Mouse (Mus musculus) neural tube, embryonic 10.5 days (tissue): Measurements from ENCODE around the gene Fmo5.

Experiments
- DNase-seq: peaks from one replicate; pipeline ENCODE4 v3.0.0-alpha.2; 2017; ENCODE audit warnings: low spot score; ENCODE audit errors: extremely low spot score

Fmo5 gene

DNA sequence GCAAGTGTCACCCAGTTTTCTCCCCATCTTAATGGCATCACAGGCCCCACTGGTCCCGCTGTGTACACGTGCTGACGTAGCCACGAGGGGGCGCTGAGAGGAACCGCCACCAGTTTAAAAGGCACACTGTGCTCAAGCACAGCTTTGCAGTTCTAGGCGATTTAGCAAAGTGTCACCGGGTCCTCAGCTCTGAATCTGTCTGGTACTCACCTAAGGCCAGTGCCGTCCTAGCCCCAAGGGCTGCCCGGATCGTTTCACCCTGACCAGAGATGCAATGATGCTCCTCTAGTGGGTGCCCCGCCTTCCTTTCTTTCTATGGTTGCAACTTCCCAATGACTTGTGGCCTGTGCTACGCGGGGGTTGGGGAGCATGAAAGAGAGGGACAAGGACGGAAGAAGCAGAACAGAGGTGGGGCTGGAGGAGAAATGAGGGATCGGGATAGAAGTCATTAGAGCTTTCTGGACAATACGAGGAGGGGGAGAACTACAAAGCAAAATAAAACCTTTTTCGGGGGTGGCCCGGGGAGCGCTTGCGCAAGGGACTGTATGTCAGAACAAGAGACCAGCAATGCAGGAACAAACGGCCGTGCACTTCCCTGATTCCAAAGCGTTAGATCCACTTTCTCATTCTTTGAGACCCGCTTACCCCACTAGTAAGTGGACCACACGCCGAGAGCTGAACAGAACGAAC is 52.2 kb downstream of the Fmo5 start:
- peak; percentile 79 for DNase-seq

DNA sequence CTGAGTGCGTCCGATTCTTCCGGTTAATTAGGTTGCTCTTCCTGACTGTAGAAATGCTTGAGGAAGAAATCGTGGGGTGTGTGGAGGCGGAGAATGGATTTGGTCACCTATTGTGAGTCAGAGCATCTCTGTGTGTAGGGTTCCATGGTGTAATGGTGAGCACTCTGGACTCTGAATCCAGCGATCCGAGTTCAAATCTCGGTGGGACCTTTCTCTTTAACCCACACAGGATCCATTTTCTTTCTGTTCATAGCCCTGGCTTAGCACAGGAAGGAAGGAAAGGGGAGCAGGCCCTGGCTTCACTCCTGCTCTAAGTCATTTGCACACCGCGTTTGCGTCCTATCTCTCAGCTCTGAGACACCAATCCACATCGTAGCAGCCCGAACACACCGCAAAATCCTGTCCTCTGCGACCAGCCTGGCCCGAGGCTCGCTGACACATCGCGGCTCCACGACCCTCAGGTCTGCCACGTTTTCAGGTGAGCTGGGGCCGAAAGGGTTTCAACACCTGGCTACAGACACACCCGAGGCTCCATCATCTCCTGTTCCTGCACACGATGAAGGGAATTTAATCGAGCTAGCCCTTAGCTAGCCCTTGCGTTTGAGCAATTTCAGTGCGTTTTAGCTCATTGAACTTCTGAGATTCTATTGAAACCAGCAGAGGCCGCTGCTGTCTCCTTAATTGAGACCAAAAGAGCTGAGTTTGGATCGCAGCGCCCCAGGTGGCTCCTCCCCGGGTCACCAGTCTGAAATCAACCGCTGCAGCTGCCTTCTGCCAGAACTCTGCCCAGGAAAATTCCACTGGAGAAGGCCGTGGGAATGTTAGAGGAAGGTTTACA is 52.9 kb downstream of the Fmo5 start:
- peak; percentile 77 for DNase-seq

DNA sequence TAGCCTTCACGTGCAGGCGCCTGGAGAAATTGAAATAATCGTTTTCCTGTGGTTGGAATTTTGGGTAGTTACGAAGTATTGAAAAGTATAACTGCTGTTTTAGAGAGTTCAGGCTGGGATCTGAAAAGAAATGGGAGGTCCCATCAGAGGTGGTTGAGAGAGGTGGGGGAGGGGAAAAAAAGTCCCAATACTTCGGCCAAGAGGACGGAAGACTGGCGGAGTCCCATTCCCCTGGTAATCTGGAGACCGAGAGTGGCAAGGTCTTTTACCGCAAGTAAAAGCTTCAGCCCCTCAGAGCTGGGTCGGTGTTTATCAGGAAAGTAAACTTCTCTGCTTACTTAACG is 53.5 kb downstream of the Fmo5 start:
- no peak for DNase-seq

DNA sequence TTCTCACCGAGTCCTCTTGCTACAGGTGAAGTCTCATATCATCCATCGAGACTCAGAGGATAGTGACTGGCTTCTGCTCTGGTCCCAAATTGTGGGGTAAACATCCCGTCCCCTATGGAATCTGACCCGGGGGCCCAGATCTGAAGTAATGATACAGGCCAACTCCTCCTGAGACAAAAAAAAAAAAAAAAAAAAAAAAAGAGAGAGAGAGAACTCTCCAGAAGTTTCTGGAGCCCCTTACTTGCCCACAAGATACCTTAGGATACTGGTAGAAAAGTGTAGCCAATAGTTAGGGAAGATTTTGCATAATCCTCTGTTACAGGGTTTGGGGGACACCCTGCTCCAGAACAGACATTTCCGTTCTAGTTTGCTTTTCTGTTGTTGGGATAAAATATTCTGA is 54.0 kb downstream of the Fmo5 start:
- DNase-seq = no peak

DNA sequence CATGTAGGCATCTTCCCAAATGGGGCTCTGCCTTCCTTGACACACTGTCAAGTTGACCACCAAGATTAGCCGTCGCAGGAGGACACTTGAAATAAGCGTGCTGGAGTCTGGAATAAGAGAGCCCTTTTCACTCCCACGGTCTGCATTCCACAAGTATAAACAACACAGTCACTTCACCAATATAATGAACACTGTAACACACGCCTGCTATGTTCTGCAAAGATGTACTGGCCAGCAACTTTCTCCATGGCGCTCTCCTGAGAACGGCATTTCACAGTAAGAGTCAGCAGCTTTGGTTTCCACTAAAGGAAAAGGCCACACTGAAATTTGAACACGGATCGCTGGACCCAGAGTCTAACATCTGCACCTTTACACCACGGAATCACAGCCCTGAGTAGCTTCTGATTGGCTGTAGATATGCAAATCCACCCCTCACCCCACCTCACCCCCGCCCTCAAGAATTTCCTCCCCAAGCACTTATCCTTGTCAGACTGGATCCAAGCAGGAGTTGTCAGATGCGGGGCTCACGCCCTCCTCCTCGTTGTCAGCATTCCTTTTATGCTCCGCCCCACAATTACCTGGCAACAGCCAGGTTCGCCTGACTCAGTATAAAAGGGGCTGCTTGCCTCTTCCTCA is 55.1 kb downstream of the Fmo5 start:
- peak; percentile 39 for DNase-seq

DNA sequence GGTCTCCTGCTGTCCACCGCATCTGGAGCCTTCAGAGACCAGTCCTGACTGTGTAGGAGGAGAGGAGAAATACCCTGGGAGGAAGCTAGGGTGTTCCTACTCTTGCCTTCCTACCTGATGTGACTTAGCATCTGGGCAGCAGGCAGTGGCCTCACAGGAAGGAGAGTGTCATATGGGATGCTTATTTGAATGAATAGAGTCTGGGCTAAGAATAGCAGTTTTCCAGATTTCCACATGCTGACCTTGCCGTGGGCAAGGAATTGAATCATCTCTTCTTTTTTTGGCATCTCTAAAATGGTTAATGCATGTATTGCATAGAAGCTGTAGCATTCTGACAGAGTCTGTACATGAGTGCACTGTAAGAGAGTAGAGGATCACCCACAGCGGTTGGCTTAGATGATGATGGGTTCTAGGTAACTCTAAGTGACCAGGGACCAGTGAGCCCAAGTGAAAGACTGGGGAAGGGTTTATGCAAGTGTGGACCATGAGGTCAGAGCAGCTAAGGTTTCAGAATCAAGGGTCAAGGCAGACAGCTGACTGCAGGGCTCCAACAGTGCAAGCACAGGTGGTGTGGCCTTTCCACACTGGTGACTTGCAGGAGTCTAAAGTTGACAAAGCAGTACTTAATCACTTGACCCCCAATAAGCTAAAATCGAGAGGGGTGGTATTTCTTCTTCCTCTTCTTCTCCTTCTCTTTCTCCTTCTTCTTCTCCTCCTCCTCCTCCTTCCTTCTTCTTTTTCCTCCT is 57.9 kb downstream of the Fmo5 start:
- no peak for DNase-seq

DNA sequence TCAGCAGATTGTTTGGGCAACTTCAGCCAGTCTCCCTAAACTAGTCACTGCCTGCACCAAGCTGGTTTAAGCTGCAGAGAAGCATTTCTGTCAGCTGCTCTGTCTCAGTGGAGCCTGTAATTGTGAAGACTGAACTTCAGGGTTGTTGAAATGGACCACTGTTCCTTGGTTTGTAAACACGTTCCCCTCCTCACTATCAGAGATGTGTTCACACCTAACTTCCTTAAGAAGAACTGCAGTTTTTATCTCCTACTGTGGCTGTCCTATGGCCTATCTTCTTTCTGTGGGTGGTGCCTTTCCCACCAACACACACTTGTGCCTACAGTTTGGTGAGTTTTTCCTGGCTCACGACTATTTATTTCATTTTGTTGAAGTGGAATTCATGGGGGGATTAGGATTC is 60.7 kb downstream of the Fmo5 start:
- no peak for DNase-seq

DNA sequence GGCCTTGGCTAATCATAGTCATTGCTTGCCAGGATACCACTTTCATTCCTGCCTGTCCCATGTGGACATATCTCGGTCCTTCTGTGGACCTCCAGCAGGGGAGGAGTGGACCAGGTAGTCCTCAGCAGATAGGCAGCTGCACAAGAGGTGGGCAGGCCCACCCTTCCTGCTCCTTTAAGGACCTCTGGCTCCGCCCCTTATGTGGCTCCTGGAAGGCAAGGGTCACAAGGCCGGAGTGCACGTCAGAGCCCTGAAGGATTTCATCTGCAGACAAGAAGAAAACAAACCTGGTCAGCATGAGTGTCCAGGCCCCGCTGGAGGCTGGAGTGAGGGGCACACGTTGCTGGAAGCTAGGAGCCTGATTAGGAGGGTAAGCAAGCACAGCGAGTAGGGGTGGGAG is 62.0 kb downstream of the Fmo5 start:
- no peak for DNase-seq

DNA sequence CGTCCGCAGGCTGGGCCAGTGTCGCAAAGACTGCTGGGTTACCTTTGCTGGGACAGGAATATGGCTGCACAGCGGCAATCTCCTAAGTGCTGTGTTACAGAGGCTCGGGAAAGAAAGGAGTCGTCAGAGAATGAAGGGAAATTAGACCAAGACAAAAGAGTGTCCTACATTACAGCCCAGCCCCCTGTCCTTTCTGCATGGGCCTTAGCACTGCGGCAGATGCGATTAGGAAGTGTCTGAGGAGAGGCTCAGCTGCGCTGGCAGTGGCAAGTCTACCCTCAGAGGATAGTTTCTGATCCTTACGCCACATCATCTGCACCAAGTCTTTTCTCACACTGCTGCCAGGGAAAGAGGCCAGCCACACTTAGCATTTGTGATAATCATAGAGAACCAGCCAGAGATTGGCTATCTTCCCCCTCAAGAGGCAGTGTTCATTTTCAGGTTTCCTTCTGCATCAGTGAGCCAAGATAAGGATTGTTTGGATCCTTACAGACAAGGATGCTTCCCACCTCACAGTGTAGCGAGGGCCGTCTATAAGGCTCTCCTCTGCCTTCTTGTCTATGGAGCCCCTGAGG is 62.9 kb downstream of the Fmo5 start:
- no peak for DNase-seq

DNA sequence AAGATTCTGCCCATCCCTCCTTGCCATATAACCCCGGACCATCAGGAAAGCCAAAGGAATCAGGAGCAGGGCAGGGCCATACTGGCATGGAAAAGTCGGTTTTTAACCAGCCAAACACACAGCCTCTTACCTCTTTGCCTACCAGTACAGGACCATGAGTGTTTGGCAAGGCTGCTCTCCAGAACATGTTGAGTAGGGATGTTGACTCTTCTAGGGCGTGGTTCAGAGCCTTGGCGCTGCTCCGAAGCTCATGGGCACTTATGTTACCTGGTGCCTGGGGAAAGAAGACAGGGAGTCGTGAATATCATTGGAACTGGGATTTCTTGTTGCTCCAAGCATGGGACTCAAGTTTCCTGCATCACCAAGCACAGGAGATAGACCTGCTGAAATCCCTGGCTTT is 65.2 kb downstream of the Fmo5 start:
- DNase-seq = no peak

DNA sequence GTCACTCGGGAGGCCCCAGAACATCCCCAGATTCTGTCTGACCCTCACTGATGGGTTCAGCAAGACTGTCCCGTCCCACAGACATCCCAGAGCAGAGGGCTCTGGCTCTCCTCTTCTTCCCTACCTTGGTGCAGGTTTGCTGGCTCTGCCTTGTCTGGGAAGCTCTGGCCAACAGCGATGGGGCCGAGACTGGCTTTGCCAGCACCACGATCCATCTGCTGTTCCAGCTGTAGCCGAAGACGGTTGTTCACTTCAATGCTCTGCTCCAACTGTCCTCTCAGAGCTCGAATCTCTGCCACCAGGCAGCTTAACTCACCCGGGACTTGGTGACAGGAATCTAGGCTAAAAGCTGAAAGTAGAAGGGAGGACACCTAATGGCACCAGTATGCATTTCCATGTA is 68.3 kb downstream of the Fmo5 start:
- no peak for DNase-seq

DNA sequence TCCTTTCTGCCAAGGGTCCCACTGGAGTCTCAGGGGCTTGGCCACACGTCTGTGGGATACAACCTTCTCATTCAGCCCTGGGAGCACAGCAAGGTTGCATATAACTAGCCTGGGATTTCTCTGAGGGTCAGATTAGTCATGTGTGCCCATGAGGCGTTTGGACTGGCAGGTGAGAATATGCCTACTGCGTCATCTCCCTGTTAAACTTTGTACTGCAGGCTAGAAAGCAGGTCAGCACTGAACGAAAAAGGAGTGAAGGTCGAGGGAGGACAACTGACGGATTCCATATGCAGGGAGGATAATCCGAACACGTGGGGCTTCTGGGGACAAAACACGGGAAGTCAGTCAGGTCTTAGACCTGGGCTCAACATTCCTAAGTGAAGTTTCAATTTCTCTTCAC is 68.7 kb downstream of the Fmo5 start:
- no peak for DNase-seq

DNA sequence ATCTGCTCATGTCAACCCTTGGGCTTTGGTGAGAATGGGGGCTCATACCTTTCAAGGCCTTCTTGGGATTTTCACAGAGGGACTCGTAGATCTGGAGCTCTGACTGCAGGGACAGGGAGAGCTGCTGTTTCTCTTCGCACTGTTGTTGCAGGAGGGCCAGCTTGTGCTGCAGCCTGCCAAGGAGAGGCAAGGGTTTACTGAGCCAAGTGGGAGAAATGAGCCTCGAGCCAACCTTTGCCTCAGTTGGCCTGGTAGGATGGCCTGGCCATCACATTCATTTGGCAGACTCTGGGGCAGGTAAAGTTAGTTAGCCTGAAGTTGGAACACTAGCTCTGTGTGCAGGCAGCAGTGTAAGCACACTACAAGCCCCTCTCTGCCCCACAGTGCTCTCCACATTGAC is 70.5 kb downstream of the Fmo5 start:
- no peak for DNase-seq

DNA sequence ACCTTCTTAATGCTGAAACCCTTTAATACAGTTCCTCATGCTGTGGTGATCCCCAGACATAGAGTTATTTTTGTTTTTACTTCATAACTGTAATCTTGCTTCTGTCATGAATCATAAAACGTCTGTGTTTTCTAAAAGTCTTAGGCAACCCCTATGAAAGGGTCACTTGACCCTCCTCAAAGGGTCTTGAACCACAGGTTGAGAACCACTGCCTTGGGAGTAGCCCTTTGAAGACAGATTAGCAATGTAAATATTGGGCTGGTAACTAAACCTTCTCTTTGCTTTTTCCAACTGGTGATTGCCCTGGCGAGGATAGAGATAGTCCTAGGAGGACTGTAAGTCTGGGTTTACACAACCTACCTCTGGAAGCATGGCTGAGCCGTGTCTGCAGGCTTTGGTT is 72.6 kb downstream of the Fmo5 start:
- DNase-seq = no peak

DNA sequence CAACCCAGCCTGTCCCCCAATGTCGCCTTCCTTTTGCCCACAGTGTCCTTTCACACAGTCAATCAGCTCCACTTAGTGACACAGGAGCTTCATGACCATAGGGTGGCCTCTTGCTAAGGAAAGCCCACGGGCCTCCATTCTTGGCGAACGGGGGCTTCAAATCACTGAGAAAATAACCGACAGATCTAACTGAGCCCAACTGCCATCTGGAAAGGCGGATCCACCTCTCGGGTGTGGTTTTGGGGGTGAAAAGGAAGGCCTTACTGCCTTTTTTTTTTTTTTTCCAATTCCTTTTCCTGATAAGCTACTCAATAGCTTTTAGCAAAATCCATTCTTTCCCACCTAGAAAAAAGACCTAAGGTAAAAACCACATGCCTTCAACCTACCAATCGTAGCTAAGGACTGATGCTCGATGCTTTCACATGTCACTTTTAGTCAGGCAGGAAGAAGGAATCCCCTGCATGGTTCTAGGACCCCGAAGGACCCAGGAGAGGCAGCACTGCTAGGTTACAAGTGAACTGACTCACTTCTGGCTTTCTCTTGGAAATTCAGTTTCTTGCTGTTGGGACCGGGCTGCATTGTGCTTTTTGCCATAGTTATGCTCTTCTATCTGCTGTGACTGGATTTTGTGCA is 74.0 kb downstream of the Fmo5 start:
- DNase-seq = no peak
